Mouse (Mus musculus) cerebellum, postnatal 14 days (tissue): Measurements from ENCODE around the gene Pde10a.
A peak's percentile ranks its signal among the peaks of the same experiment; 100 is the strongest.
"Not testable (repeated sequence)": the region's sequence is repeated elsewhere in the genome, so short reads cannot be mapped to it uniquely, and the experiment has no call there.

Experiments used
- DNase-seq, 2 experiments: peaks; one replicate each; pipeline ENCODE4 v3.0.0; 2021; ENCODE audit warnings: mixed read lengths in 2 of 2

The Pde10a gene

DNA sequence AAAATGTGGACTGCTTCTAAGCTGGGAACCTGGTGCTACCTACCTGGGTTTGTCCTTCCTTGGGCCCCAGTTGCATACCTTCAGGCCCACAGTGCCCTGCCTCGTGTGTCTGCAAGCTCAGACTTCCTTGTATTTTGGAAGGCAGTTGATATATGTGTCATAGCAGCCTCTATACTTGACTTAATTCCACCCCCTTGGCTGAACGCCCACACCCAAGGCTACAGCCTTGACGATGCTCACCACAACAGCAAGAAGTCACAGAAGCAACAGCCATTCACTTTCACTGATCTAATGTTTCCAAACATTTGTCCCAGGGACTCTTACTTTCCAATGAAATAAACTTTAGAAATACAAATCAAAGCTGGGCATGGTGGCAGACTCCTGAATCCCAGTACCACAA lies 123.1 kb downstream of the Pde10a start:
- DNase-seq: peak in 1 of 2 experiments; percentile 26

DNA sequence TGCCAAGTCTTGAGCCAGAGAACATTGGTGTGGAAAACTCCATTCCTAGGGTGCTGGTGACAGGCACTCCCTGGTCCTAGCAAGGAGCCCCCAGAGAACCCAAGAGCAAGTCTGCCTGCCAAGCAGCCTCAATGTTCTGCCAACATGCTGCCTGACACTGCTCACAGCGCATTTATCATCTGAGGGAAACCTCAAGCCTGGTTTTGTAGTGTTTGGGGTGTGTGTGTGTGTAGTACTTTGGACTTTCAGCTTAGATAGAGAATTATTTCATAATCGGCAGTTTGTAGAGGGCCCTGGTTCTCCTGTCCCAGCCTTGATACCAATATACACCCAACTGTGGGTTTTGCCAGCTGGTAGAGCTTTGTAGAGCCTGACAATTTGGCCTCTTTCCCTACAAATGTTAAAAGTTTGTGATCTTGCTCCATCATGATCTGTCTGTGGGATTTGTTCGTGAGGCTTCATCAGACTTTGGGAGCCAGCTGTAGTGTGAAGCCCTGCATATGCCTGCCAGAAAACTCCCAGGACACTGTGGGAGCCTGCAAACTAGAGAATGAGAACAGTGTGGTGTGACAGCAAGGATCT lies 127.6 kb downstream of the Pde10a start:
- DNase-seq: peak; percentile 25 to 51

DNA sequence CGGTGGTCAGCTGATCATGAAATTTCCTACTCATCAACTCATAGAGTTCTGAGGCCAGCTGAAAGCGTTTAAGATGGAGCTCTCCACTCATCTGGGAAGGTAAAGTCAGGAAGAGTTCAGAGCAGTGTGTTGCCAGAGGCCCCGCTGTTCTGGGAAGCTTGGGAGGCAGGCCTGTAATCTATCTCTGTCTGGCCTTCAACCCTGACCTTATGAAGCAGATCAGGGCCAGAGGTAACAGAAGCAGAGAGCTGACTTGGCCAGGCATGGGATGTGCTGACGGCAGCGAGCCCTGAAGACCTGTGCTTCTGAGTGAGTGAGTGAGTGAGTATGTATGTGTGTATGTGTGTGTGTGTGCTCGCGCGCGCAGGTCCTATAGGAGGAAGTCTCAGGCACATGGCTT lies 132.5 kb downstream of the Pde10a start:
- DNase-seq: no peak

DNA sequence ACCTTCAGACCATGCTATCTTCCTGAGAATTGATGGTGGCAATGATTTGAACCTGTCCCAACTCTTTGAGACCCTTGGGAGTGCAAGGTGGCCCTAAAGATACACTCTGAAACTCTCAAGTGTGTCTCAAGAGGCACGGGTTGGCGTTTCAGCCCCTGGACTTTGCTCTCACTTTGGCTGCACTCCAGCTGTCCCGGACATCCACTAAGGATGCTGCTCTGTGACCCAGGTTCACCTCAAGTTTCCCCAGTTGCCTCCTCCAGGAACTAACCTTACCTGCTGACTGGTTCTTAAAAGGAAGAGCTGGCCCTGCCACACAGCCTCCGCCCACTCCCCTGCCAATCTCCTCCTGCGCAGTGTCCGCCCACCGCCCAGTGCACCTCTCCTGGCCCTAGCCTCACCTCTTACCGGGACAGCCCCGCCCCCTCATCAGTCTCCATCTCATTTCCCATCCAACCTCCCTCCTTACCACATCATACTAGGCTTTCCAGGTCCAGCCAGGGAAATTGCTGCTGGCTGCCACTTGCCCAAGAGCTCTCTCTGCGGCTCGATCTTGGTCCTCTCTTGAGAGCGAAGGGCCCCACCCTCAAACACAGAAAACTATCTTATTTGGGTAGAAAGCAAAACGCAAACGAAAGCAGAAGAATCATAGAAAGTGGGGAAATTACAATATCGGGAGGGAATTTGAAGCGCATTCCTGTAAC lies 133.7 kb downstream of the Pde10a start:
- DNase-seq: no peak

DNA sequence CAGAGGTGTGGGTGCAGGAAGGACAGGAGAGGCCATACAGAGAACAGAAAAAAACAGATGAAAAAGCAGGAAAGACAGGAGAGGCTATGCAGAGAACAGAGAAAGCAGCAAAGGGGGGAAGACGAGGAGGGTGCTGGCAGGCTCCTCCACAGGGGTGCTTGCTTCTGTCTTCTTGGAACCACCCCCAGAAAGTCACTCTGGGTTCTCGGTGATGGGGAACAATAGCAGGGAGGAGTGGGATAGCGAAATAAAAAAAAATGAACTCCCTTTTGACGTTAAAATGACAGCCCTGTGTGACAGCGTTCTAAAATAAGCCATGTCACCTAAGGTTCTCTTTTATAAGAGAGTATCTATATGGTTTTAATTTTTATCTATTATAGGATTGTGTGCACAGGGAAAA lies 141.7 kb downstream of the Pde10a start:
- no peak for DNase-seq

DNA sequence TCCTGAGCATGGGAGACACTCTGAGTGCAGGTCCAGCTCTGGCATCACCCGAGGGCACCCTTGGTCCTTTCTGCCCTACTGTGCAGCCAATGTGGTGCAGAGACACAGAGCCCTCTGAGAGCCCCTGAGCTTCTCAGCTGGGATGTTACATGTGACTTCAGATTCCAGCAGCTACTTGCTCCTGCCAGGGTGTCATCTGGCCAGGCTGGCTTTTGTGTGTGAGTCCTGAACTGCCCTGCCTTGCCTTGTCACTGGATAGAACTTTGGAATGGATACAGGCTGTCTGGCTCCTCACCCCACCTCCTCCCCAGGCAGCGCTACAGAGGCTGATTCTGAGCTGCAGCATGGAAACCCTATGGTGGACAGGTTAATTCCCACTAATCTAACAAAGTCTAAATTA lies 149.5 kb downstream of the Pde10a start:
- DNase-seq: no peak

DNA sequence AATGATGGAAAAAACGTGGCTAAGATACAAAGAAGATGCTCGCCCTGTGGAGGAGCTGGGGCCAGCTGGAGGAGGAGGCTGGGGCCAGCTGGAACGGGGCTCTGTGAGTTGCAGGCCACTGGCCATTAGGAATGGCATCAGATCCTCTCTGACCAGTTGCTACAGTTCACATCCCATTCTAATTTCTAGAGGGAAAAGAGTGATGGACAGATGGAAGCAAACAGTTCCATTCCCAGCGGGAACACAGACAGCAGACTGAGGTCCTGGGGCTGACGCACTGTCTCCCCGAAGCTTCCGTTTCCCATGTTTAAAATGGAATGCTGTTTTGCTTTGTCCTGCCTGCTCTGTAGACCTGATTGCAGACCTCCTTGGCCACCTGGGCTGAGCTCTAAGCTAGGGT lies 161.2 kb downstream of the Pde10a start:
- peak; percentile 17 to 45 for DNase-seq

DNA sequence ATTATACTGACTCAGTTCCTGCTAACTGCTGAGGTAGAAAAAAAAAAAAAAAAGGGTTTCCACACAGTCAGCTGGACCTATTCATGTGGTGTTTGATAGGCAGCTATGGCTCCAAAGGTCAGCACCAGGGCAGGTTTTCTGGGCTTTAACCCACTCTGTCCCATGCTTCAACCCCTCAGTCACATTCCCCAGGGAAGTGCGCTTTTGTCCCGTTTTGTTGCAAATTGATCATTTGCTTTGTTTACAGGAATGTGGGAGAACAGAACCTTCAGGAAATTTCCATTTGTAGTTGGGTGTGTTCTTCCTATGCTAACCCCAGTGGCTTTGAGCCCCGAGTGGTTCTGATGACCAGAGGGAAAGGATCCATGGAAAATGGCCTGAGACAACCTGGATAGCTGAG lies 162.9 kb downstream of the Pde10a start:
- DNase-seq: no peak

DNA sequence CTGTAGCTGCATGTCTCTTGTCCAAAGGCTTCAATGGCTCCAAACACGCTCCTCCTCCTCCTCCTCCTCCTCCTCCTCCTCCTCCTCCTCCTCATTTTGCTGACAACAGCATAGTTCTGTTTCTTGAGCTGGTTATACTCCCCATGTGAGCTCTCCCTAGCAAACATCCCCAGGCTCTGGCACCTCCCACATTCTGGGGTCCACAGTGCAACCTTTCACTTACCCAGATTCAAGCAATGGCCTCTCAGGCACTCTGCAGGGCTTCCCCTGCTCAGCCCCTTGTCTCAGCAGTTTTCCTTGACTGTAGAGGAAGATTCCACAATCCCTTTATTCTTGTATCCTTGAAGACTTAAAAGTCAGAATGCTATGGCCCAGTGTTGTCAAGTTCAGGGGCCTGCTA lies 173.1 kb downstream of the Pde10a start:
- no peak for DNase-seq

DNA sequence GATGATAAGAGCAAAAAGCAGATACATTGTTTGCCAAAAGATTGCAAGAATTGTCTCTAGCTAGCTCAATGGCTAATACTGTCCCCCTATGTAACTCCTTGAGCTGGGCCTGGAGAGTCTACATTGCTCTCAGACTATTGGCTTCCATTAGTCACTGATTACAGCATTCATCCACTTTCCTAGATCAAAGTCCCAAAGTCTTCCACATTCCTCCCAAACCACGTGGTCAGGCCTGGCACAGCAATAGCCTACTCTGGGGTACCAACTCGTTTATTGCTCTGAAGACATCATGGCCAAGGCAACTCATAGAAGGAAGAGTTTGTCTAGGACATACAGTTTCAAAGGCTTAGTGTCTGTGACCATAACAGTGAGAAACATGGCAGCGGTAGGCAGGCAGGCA lies 173.6 kb downstream of the Pde10a start:
- DNase-seq: no peak

DNA sequence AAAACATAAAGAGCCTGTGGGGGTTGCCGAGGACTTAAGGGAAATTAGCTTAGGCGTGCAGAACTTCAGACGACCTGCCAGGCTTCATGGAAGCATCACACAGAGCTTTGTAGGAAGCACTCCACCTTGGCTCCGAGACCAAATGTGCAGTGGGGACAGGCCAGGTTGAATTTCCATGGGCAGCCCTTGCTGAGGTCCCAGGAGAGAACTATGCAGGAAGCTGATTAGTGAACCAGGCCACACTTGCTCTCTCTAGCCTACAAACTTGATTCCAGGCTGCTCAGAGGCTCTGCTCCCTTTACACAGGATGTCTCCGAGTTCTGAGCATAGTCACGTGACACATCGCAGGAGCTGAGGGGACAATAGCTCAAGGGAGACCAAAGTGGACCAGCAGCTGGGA lies 175.9 kb downstream of the Pde10a start:
- DNase-seq: no peak

DNA sequence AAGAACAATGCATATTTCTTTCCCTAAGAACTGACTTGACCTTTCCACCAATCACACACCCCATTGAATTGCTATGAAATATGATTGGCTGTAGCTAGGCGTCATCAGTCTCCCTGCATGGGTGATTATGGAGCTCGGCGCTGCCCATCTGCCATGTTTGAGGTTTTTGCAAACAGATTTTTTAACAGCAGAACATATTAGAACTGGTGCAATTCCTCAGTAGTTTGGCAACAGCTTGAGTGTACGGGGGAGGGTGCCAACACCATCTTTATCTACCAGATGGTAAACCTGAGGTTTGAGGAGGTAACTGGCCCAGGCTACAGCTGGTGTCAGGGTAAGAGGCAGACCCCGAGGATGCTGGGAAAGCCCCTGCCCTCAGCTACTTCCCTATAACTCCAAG lies 177.3 kb downstream of the Pde10a start:
- DNase-seq: peak; percentile 75 to 87

DNA sequence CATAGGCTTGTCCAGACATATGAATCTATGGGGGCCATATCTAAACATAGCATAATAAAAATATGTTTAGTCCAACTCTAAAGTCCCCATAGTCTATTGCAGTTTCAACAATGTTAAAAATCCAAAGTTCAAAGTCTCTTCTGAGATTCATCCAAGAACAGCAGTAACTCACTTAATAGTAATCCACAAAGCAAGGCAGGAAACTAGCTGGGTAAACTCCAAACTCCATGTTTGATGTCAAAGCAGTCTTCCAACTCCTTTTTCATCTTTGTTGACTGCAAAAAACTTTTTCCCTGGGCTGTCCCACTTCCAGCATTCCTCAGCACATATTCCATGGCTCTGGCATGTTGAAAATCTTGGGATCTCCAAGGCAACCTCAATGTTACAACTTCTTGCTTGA lies 182.8 kb downstream of the Pde10a start:
- no peak for DNase-seq

DNA sequence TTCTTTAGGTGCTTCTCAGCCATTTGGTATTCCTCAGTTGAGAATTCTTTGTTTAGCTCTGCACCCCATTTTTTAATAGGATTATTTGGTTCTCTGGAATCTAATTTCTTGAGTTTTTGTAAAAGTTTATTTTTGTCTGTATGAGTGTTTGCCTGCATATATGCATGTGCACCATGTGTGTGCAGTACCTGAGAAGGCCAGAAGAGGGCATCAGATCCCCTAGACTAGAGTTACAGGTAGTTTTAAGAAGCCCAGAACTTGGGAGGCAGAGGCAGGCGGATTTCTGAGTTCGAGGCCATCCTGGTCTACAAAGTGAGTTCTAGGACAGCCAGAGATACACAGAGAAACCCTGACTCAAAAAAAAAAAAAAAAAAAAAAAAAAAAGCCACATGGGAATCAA lies 187.6 kb downstream of the Pde10a start:
- not testable (repeated sequence) for DNase-seq

DNA sequence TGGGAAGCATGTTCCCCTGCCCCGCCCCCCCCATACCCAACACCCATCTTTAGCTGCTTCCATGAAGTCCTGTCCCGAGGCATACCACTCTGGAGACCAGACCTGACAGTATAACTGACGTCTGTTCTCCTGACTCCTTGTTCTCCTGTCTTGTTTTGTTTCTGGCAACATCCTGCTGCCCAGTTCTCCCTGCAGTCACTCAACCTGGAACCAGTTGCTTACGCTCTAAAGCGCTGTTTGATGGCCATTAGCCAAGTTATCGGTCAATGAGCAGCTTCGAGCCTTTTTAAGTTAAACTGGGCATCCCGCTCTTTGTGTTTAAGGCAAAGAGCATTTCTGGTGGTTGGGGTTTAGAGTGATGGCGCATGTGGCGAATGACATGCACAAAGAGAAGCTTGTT lies 195.8 kb downstream of the Pde10a start:
- peak in 1 of 2 experiments; percentile 42 for DNase-seq

DNA sequence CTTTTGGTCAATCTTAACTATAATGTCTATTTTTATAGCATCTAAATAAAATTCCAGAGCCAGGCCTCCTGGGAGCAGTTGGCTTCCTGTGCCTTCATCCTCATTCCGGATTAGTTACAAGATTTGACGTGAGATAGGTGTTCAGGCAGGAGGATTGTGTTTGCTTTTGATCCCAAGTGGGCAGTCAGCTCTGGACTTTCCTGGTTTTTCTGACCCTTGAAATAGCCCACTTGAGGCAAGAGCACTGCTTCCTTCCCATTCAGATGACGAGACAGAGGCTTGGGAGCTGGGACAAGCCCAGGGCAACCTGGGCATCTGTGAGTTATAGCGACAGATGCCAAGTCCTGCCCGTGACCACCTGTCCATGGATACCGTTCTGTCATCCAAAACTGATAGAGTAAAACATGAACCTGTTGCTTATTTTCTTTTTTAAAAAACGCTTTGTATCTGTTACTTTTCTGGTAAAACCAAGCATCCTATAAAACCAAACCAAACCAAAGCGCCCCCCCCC lies 199.3 kb downstream of the Pde10a start:
- peak; percentile 71 to 78 for DNase-seq

DNA sequence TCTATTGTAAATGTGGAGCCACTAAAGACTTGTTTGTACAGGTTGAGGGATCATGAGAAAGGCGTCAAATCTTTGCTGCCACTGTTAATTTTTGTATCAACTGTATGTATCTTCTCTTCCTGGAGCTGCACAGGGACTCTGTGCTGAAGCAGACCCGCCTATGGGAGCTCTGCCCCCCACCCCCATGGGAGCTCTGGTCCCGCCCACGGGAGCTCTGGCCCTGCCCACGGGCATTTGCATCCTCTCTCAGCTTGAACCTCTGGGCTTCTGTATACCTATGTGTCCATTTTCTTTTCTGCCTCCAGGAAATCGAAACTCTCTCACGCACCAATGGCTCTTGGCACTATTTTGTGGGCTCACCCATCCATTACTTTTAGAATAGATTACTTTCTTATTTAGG lies 203.5 kb downstream of the Pde10a start:
- no peak for DNase-seq

DNA sequence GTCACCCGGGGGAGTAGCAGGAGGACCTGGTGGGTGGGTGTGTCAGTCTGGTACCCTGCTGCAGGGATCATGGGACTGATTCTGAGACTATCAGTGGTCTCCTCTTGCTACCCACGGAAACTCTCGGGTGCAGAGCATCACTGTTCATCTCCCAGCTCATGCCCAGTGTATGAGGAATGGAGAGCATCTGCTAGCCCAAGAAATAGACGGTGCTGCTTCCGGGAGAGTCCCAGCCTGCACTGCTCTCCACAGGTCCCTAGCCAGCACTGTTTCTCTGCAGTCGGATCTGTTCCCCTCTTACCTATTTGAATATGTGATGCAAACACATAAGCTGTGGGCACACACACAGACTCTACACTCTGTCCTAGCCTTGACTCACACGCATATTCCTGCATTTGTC lies 204.6 kb downstream of the Pde10a start:
- DNase-seq: no peak

DNA sequence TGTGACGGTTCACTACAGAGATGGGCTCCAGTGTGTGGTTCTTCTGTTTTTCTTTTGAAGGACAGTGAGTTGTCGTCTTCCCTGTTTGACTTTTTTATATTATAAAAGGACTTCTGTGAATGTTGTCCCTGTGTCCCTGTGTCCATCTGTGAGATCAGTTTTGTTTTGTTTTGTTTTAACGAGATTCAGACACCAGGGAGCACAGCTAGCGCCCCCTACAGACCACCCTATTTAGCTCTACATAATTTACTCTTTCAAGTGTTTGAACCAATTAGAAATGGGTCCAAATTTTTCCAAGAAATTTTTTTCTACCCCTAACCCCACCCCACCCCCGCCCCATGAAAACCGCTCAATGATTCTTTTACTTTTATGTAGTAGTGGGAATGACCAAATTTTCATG lies 205.9 kb downstream of the Pde10a start:
- DNase-seq: no peak

DNA sequence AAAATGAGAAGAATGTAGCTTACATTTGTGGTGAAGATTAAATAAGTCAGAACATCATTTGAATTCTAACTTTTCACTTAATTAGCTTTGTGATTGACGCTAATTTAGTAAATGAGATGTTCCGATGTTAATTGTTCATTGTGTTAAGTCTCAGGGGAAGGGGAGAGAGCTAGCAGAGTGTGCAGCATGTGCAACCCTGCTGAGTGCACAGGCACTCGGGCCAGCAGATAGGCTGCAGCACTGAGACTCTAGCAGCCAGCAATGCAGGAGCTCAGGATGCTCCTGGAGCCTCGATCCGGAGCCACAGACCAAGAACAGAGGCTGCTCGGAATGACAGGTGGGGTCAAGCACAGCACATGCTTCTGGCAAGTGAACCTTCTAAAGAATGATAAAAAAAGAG lies 211.1 kb downstream of the Pde10a start:
- DNase-seq: peak; percentile 21 to 40

DNA sequence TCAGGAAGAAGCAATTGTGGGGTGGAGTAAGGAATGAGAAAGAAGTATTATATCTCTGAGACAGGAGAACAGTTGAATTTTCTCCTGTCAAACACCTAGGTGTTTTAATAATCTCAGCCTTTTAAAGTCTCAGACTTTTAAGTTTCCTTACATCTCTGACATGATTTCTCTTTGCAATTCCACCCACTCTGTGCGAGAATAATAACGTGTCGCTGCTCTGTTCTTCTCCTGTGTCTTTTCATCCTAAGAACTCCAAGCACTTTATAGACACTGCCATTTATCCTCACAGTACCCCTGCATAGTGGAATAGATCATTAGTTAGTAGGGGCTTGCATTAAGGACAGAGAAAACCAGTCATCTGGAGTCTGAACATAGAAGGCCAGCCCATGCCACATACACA lies 217.6 kb downstream of the Pde10a start:
- no peak for DNase-seq

DNA sequence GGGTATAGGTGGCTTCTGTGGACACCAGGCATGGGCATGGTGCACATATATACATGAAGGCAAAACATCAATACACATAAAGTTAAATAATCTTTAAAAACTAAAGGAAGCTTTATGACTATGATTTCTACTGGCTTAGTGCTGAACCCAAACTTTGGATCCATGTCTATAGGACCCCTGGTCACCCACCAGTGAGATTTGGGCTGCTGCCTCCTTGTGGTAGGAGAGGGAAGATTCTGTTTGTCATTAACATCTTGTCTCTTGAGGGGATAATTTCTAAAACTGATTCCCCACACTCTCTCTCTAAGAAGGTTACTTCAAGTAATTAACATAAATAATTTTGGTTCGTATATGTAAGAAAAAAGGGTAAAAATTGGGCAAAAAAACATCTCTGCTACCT lies 220.2 kb downstream of the Pde10a start:
- DNase-seq: no peak

DNA sequence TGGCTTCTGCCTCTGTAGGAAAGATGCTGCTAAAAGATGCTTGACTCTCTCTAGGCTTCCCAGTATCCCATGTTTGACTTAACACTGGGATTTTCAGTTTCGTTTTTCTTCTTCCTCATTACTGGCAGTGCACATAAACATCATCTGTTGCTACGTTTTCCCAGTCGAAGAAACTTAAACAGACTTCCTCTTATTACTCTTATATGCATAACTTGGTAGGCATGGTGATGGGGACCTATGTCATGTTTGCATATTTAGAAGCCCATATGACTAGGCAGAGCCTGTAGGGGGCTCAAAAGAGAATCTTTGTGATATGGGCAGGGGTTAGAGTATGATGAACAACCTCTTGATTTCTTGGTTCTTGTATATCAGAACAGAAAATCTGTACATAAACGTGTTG lies 224.3 kb downstream of the Pde10a start:
- DNase-seq: no peak

DNA sequence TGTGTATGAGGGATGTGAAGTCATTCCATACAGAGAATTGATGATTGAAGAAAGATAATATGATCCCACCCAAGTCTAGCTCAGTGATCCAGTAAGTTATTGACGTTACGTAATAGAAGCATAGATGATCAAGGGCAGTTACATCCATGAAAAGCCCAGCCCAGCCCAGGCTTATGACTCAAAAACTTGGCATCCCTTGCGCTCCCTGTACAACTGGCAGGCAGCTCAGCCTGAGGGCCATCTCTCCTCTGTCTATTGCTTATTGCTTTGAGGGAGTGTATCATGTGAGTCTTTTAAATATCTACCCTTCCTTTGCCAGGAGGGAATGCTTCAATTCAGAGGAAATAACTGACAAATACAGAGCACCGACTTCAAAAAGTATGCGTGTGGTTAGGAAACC lies 232.4 kb downstream of the Pde10a start:
- no peak for DNase-seq

DNA sequence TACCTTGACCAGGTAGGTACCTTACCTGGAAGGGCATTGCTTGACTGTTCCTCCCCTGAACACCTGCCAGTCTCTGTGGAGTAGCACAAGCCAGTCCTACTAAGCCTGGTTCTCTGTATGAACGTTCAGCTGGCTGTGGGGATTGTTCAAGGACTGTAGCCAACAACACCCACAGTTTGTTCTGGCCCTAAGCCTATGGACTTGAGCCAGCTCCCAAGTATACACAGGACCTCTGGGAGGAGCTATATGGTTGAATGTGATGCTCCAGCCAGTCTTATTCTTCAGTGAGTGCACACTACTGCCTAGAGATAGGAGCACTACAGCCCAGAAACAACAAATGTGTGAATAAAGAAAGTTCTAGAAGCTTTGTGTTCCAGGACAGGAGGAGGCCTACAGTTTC lies 238.1 kb downstream of the Pde10a start:
- DNase-seq: peak; percentile 39 to 64
